Mouse (Mus musculus): ENCODE measurements at regions not wholly inside any gene's neighbourhood (a gene's known extent, or its start where the extent isn't known, plus 50 kb on each side); places are given as distances from the start of the nearest gene placed in this dataset.
A peak's percentile ranks its signal among the peaks of the same experiment; 100 is the strongest.

GRCm38 (mm10) chr10:21228557-21228956, 67.2 kb upstream of the Hbs1l start:
- no peak for TF ChIP-seq CTCF (IDR thresholded peaks at IDR 0.05; ENCODE audit: low read depth)
- peak; percentile 97 for TF ChIP-seq EP300 (IDR thresholded peaks at IDR 0.05; ENCODE audit: low read depth)
